Mouse (Mus musculus) limb, embryonic 14.5 days (tissue): ENCODE measurements around the gene Igfbp6. TPM values are rescaled to one million over a fixed set of nuclear protein-coding genes. Genes with fewer than 3 reads are reported as not detected.
A peak's percentile ranks its signal among the peaks of the same experiment; 100 is the strongest.

Source experiments
- ATAC-seq: fragments of 200-750 bp; cut with Nextera tagmentation; 2 replicates; pipeline ENCODE4 v1.8.0; 2017; ENCODE audit warnings: low read depth, moderate number of reproducible peaks, moderate TSS enrichment; ENCODE audit not compliant: low FRiP score
- DNase-seq: peaks from one replicate; pipeline ENCODE4 v3.0.0-alpha.2; 2015; ENCODE audit warnings: low spot score
- H3K27ac ChIP-seq: fragments of 300-500 bp; sonication (generic); replicated peaks from 2 replicates; pipeline ENCODE4 v1.5.1; 2014; ENCODE audit warnings: low read depth, mild to moderate bottlenecking, low read length, moderate library complexity, mixed read lengths
- H3K27me3 ChIP-seq: fragments of 300-500 bp; sonication (generic); 2 replicates; pipeline ENCODE4 v1.6.1; 2014; ENCODE audit warnings: low read length, mixed read lengths; ENCODE audit not compliant: control insufficient read depth, insufficient read depth
- H3K36me3 ChIP-seq: fragments of 300-500 bp; sonication (generic); 2 replicates; pipeline ENCODE4 v1.6.1; 2014; ENCODE audit warnings: mild to moderate bottlenecking, low read length, moderate library complexity, mixed read lengths; ENCODE audit not compliant: control insufficient read depth, insufficient read depth
- H3K4me1 ChIP-seq: fragments of 300-500 bp; sonication (generic); 2 replicates; pipeline ENCODE4 v1.6.1; 2014; ENCODE audit warnings: antibody characterized with exemption, low read length, mixed read lengths; ENCODE audit not compliant: control insufficient read depth, insufficient read depth
- H3K4me2 ChIP-seq: fragments of 300-500 bp; sonication (generic); replicated peaks from 2 replicates; pipeline ENCODE4 v1.6.1; 2014; ENCODE audit warnings: low read depth, mild to moderate bottlenecking, low read length, moderate library complexity; ENCODE audit not compliant: severe bottlenecking
- H3K4me3 ChIP-seq: fragments of 300-500 bp; sonication (generic); replicated peaks from 2 replicates; pipeline ENCODE4 v1.5.1; 2014; ENCODE audit warnings: low read length
- H3K9ac ChIP-seq: fragments of 300-500 bp; sonication (generic); 2 replicates; pipeline ENCODE4 v1.6.1; 2014; ENCODE audit warnings: mild to moderate bottlenecking, low read depth, low read length, moderate library complexity; ENCODE audit not compliant: severe bottlenecking
- H3K9me3 ChIP-seq: fragments of 300-500 bp; sonication (generic); 2 replicates; pipeline ENCODE4 v1.6.1; 2016; ENCODE audit warnings: low read length; ENCODE audit not compliant: control insufficient read depth
- POLR2A ChIP-seq: fragments of 200-500 bp; IDR thresholded peaks from 2 replicates; pipeline ENCODE4 v1.8.0; 2012; ENCODE audit warnings: inconsistent platforms, mild to moderate bottlenecking, moderate library complexity, borderline replicate concordance; ENCODE audit not compliant: insufficient read depth, insufficient read length; ENCODE audit errors: extremely low read depth
- WGBS: fragments of 180-500 bp; shearing (Covaris S2); extraction: QIAGEN DNeasy Blood & Tissue Kit; methylation state at CpG from one replicate; pipeline ENCODE4 v1.1.7; 2014; 5-methylcytosine and 5-hydroxymethylcytosine counted together
- polyA plus RNA-seq, 2 experiments: library from polyadenylated mRNA; depleted of rRNA in 1 of 2; stranded (reverse) in 1 of 2; unstranded in 1 of 2; fragments of >200 nt; fragmentation: Nextera tagmentation in 1 of 2; extraction: Ambion mirVana in 1 of 2; gene quantifications; 2 replicates each; pipeline versions ENCODE4 v1.2.1 to v1.2.3; 2012 to 2014

The Igfbp6 gene
- polyA plus RNA-seq, 2 experiments = 8.1 to 11.7 TPM

- WGBS = 5% methylated on average over 13 of the region's 14 CpGs
- TF ChIP-seq POLR2A = no peak
These were observed 40.7 kb upstream of the Igfbp6 start for GRCm38 (mm10) chr15:102103371-102103946.

GRCm38 (mm10) chr15:102103947-102104555 is 40.1 kb upstream of the Igfbp6 start:
- ATAC-seq (no peak), DNase-seq (no peak)

More at GRCm38 (mm10) chr15:102103371-102103946, 40.7 kb upstream of the Igfbp6 start:
- DNase-seq = peak; percentile 39
- Histone ChIP-seq H3K36me3 (peaks cover 28% of the 10 kb centered on the region), H3K4me1 (peaks cover 66% of the 10 kb centered on the region), H3K9ac (peak overlapping the region; percentile 64), H3K4me2 (peak overlapping the region; percentile 78), H3K4me3 (peak overlapping the region; percentile 59), H3K9me3 (no peaks in the 10 kb centered on the region), H3K27me3 (no peaks in the 10 kb centered on the region), H3K27ac (peak overlapping the region; percentile 97)
- no peak for ATAC-seq

GRCm38 (mm10) chr15:102105360-102105759 is 38.8 kb upstream of the Igfbp6 start:
- ATAC-seq (no peak), DNase-seq (no peak)
- Histone ChIP-seq H3K4me3 (peak overlapping the region; percentile 33), H3K27ac (peak overlapping the region; percentile 73), H3K9ac (no peak overlapping the region), H3K4me2 (peak overlapping the region; percentile 78), H3K4me1 (peaks cover 63% of the 10 kb centered on the region), H3K9me3 (no peaks in the 10 kb centered on the region), H3K36me3 (peaks cover 47% of the 10 kb centered on the region), H3K27me3 (no peaks in the 10 kb centered on the region)
- TF ChIP-seq POLR2A = no peak
- 57% methylated on average over 5 of the region's 5 CpGs for WGBS

More at GRCm38 (mm10) chr15:102103947-102104555, 40.1 kb upstream of the Igfbp6 start:
- peak overlapping the region; percentile 97 for H3K27ac ChIP-seq
- H3K9ac ChIP-seq = peak overlapping the region; percentile 64
- no peaks in the 10 kb centered on the region for H3K27me3 ChIP-seq
- peak overlapping the region; percentile 59 for H3K4me3 ChIP-seq
- H3K36me3 ChIP-seq = peaks cover 34% of the 10 kb centered on the region
- peaks cover 66% of the 10 kb centered on the region for H3K4me1 ChIP-seq
- no peak for TF ChIP-seq POLR2A
- peak overlapping the region; percentile 78 for H3K4me2 ChIP-seq
- 24% methylated on average over 12 of the region's 12 CpGs for WGBS
- no peaks in the 10 kb centered on the region for H3K9me3 ChIP-seq

- DNase-seq (peak; percentile 34), ATAC-seq (peak; percentile 10; the same call in 1 of the 2 replicates)
- 25% methylated on average over 18 of the region's 18 CpGs for WGBS
- TF ChIP-seq POLR2A = no peak
- Histone ChIP-seq H3K4me2 (peak overlapping the region; percentile 78), H3K9ac (peak overlapping the region; percentile 31; the same call in 1 of the 2 replicates), H3K4me1 (peaks cover 60% of the 10 kb centered on the region), H3K36me3 (peaks cover 54% of the 10 kb centered on the region), H3K4me3 (peak overlapping the region; percentile 33), H3K27ac (peak overlapping the region; percentile 74), H3K9me3 (no peaks in the 10 kb centered on the region), H3K27me3 (no peaks in the 10 kb centered on the region)
These were observed 38.1 kb upstream of the Igfbp6 start for GRCm38 (mm10) chr15:102105764-102106730.
